Mouse (Mus musculus) stomach, embryonic 14.5 days (tissue): ENCODE results near the gene Ctrc. TPM values are rescaled to one million over a fixed set of nuclear protein-coding genes. Genes with fewer than 3 reads are reported as not detected.
A peak's percentile ranks its signal among the peaks of the same experiment; 100 is the strongest.

Experiments
- ATAC-seq: fragments of 200-750 bp; cut with Nextera tagmentation; 2 replicates; pipeline ENCODE4 v1.8.0; 2017; ENCODE audit warnings: low read depth, moderate TSS enrichment; ENCODE audit not compliant: insufficient number of reproducible peaks, insufficient read depth, low FRiP score
- H3K27ac ChIP-seq: fragments of 300-500 bp; sonication (generic); 2 replicates; pipeline ENCODE4 v1.5.1; 2014; ENCODE audit warnings: mild to moderate bottlenecking, low read length, moderate library complexity, mixed read lengths
- H3K27me3 ChIP-seq: fragments of 300-500 bp; sonication (generic); 2 replicates; pipeline ENCODE4 v1.6.1; 2014; ENCODE audit warnings: low read length, control low read depth, mixed read lengths; ENCODE audit not compliant: control insufficient read depth, insufficient read depth
- H3K36me3 ChIP-seq: fragments of 300-500 bp; sonication (generic); 2 replicates; pipeline ENCODE4 v1.6.1; 2014; ENCODE audit warnings: mild to moderate bottlenecking, control low read depth, low read length, moderate library complexity, mixed read lengths; ENCODE audit not compliant: control insufficient read depth, insufficient read depth
- H3K4me1 ChIP-seq: fragments of 300-500 bp; sonication (generic); 2 replicates; pipeline ENCODE4 v1.6.1; 2014; ENCODE audit warnings: low read length, control low read depth, mixed read lengths; ENCODE audit not compliant: control insufficient read depth, insufficient read depth
- H3K4me2 ChIP-seq: fragments of 300-500 bp; sonication (generic); replicated peaks from 2 replicates; pipeline ENCODE4 v1.6.1; 2014; ENCODE audit warnings: low read depth, low read length, control low read depth
- H3K4me3 ChIP-seq: fragments of 300-500 bp; sonication (generic); 2 replicates; pipeline ENCODE4 v1.5.1; 2014; ENCODE audit warnings: low read depth, low read length, control low read depth
- H3K9ac ChIP-seq: fragments of 300-500 bp; sonication (generic); replicated peaks from 2 replicates; pipeline ENCODE4 v1.6.1; 2014; ENCODE audit warnings: low read depth, mild to moderate bottlenecking, control low read depth, low read length, moderate library complexity, mixed read lengths
- H3K9me3 ChIP-seq: fragments of 300-500 bp; sonication (generic); 2 replicates; pipeline ENCODE4 v1.6.1; 2016; ENCODE audit warnings: low read depth, low read length, control low read depth; ENCODE audit not compliant: control insufficient read depth
- WGBS: fragments of 180-500 bp; shearing (Covaris S2); extraction: QIAGEN DNeasy Blood & Tissue Kit; methylation state at CpG from one replicate; pipeline ENCODE4 v1.1.7; 2014; 5-methylcytosine and 5-hydroxymethylcytosine counted together
- polyA plus RNA-seq: library from polyadenylated mRNA; unstranded; fragments of >200 nt; fragmentation: Nextera tagmentation; extraction: Ambion mirVana; gene quantifications from 2 replicates; pipeline ENCODE4 v1.2.1, GENCODE M21; 2014

Ctrc gene
- polyA plus RNA-seq, 1 experiment from 2014 or later: not detected

GRCm38 (mm10) chr4:141767353-141768036, 78.7 kb downstream of the Ctrc start:
- peak; percentile 64 for ATAC-seq
- H3K36me3 ChIP-seq: peaks cover 54% of the 10 kb centered on the region
- H3K9me3 ChIP-seq: no peaks in the 10 kb centered on the region
- H3K4me2 ChIP-seq: no peak overlapping the region; the same call in 1 of the 2 replicates
- peak overlapping the region; percentile 80 for H3K27ac ChIP-seq
- H3K4me3 ChIP-seq: no peak overlapping the region
- no peaks in the 10 kb centered on the region for H3K27me3 ChIP-seq
- WGBS: 69% methylated on average over 19 of the region's 19 CpGs
- H3K9ac ChIP-seq: no peak overlapping the region
- H3K4me1 ChIP-seq: peaks cover 11% of the 10 kb centered on the region

- Histone ChIP-seq H3K4me1 (peaks cover 11% of the 10 kb centered on the region), H3K4me3 (no peak overlapping the region), H3K9me3 (no peaks in the 10 kb centered on the region), H3K4me2 (no peak overlapping the region; the same call in 1 of the 2 replicates), H3K9ac (no peak overlapping the region), H3K27me3 (no peaks in the 10 kb centered on the region), H3K36me3 (peaks cover 55% of the 10 kb centered on the region), H3K27ac (peak overlapping the region; percentile 80)
- ATAC-seq: peak; percentile 66; the same call in 1 of the 2 replicates
- WGBS: 46% methylated on average over 19 of the region's 19 CpGs
These were observed 79.3 kb downstream of the Ctrc start for GRCm38 (mm10) chr4:141766668-141767352.

GRCm38 (mm10) chr4:141766316-141766667, 79.9 kb downstream of the Ctrc start:
- H3K4me2 ChIP-seq: no peak overlapping the region

GRCm38 (mm10) chr4:141765008-141765407, 81.2 kb downstream of the Ctrc start:
- 96% methylated on average over 3 of the region's 3 CpGs for WGBS
- Histone ChIP-seq H3K27ac (no peak overlapping the region), H3K9me3 (no peaks in the 10 kb centered on the region), H3K9ac (no peak overlapping the region), H3K4me3 (no peak overlapping the region), H3K4me1 (peaks cover 11% of the 10 kb centered on the region), H3K27me3 (no peaks in the 10 kb centered on the region), H3K36me3 (peaks cover 40% of the 10 kb centered on the region), H3K4me2 (no peak overlapping the region)
- ATAC-seq: no peak

More at GRCm38 (mm10) chr4:141766316-141766667, 79.9 kb downstream of the Ctrc start:
- Histone ChIP-seq H3K4me1 (peaks cover 11% of the 10 kb centered on the region), H3K36me3 (peaks cover 50% of the 10 kb centered on the region), H3K9ac (no peak overlapping the region), H3K4me3 (no peak overlapping the region), H3K27me3 (no peaks in the 10 kb centered on the region), H3K9me3 (no peaks in the 10 kb centered on the region), H3K27ac (peak overlapping the region; percentile 80)
- ATAC-seq: no peak
- WGBS: 76% methylated on average over 8 of the region's 8 CpGs

Other genes with a start within 250 kb of the Ctrc start
- 94.9 and 98.0 TPM in 2 replicates for gene Fblim1, start 240.3 kb downstream of the Ctrc start, polyA plus RNA-seq
- 0.29 and 0.32 TPM in 2 replicates for gene Tmem82, start 227.7 kb downstream of the Ctrc start, polyA plus RNA-seq
- gene Slc25a34, start 222.5 kb downstream of the Ctrc start, polyA plus RNA-seq: not detected in 2 replicates
- gene Plekhm2, start 181.5 kb downstream of the Ctrc start, polyA plus RNA-seq: 4.6 TPM in 2 replicates
- gene Rsc1a1, start 160.8 kb downstream of the Ctrc start, polyA plus RNA-seq: 0.51 TPM in 1 of 2 replicates, not detected in the other
- 18.8 and 19.6 TPM in 2 replicates for gene Ddi2, start 122.9 kb downstream of the Ctrc start, polyA plus RNA-seq
- not detected in 2 replicates for gene Agmat, start 99.7 kb downstream of the Ctrc start, polyA plus RNA-seq
- 3.7 and 5.0 TPM in 2 replicates for gene Dnajc16, start 55.4 kb downstream of the Ctrc start, polyA plus RNA-seq
- 18.0 and 19.3 TPM in 2 replicates for gene Casp9, start 52.7 kb downstream of the Ctrc start, polyA plus RNA-seq
- gene Cela2a, start 20.2 kb downstream of the Ctrc start, polyA plus RNA-seq: 0.73 TPM in 1 of 2 replicates, not detected in the other
- gene Efhd2, start 28.6 kb upstream of the Ctrc start, polyA plus RNA-seq: 58.8 and 65.0 TPM in 2 replicates
- gene Fhad1, start 168.7 kb upstream of the Ctrc start, polyA plus RNA-seq: 0.78 and 2.5 TPM in 2 replicates
- 43.2 and 48.5 TPM in 2 replicates for gene Tmem51, start 237.9 kb upstream of the Ctrc start, polyA plus RNA-seq